Mouse (Mus musculus) CH12.LX (cell line): ENCODE measurements around the gene Lin52. TPM values are rescaled to one million over a fixed set of nuclear protein-coding genes. Genes with fewer than 3 reads are reported as not detected.

Experiments
- DNase-seq: peaks from one replicate; pipeline ENCODE4 v3.0.0-alpha.2; 2013; ENCODE audit errors: extremely low read depth
- H3K27ac ChIP-seq: 2 replicates; pipeline ENCODE4 v1.5.1; 2012; ENCODE audit warnings: low read depth, mild to moderate bottlenecking, control low read depth, moderate library complexity; ENCODE audit not compliant: insufficient read depth
- H3K27me3 ChIP-seq: replicated peaks from 2 replicates; pipeline ENCODE3; 2012; ENCODE audit warnings: inconsistent platforms
- H3K36me3 ChIP-seq, 2 experiments: replicated peaks in 1 of 2; 2 replicates each; pipeline versions ENCODE3 to v1.6.1; 2012; ENCODE audit warnings: inconsistent platforms in 1 of 2, low read length in 1 of 2, mild to moderate bottlenecking in 1 of 2, mixed read lengths in 1 of 2, moderate library complexity in 1 of 2; ENCODE audit not compliant: control insufficient read depth in 1 of 2, insufficient read depth in 1 of 2
- H3K4me1 ChIP-seq, 2 experiments: 2 replicates each; pipeline ENCODE4 v1.6.1; 2012; ENCODE audit warnings: inconsistent platforms in 1 of 2, moderate library complexity in 1 of 2; ENCODE audit not compliant: insufficient read depth in 2 of 2, control insufficient read depth in 1 of 2
- H3K4me2 ChIP-seq: 2 replicates; pipeline ENCODE4 v1.6.1; 2012; ENCODE audit warnings: low read depth, mild to moderate bottlenecking, control low read depth; ENCODE audit not compliant: poor library complexity, insufficient read depth, severe bottlenecking
- H3K4me3 ChIP-seq, 3 experiments: fragments of 150-350 bp in 1 of 3; sonication (generic) in 1 of 3; replicated peaks in 1 of 3; 2 replicates each; pipeline versions ENCODE3 to v1.5.1; 2011 to 2012; ENCODE audit warnings: low read depth in 2 of 3, low read length in 2 of 3, mild to moderate bottlenecking in 2 of 3, moderate library complexity in 2 of 3, control low read depth in 1 of 3, improper control_type of control experiment in 1 of 3, inconsistent platforms in 1 of 3, mixed read lengths in 1 of 3; ENCODE audit not compliant: poor library complexity in 1 of 3
- H3K79me2 ChIP-seq: replicated peaks from 2 replicates; pipeline ENCODE4 v1.6.1; 2012; ENCODE audit warnings: mild to moderate bottlenecking, moderate library complexity; ENCODE audit not compliant: control insufficient read depth, poor library complexity, insufficient read depth, severe bottlenecking; ENCODE audit errors: extremely low read depth
- H3K9ac ChIP-seq: 2 replicates; pipeline ENCODE4 v1.6.1; 2012; ENCODE audit warnings: low read depth, mild to moderate bottlenecking, control low read depth, moderate library complexity; ENCODE audit not compliant: insufficient read depth
- H3K9me3 ChIP-seq: replicated peaks from 2 replicates; pipeline ENCODE3; 2012; ENCODE audit warnings: low read length, inconsistent platforms, mixed read lengths
- CTCF ChIP-seq, 2 experiments: IDR thresholded peaks in 1 of 2; conservative IDR thresholded peaks in 1 of 2; 2 replicates each; pipeline ENCODE4 v1.5.1; 2011 to 2012; ENCODE audit warnings: low read depth in 2 of 2, low read length in 2 of 2, improper control_type of control experiment in 1 of 2, inconsistent platforms in 1 of 2, mild to moderate bottlenecking in 1 of 2, moderate library complexity in 1 of 2
- E2F4 ChIP-seq: IDR thresholded peaks from 2 replicates; pipeline ENCODE4 v1.6.1; 2011; ENCODE audit warnings: low read depth, low read length, improper control_type of control experiment; ENCODE audit not compliant: insufficient replicate concordance
- EP300 ChIP-seq: IDR thresholded peaks from 2 replicates; pipeline ENCODE4 v1.6.1; 2011; ENCODE audit warnings: low read length, improper control_type of control experiment
- GABPA ChIP-seq: IDR thresholded peaks from 2 replicates; pipeline ENCODE4 v1.6.1; 2012; ENCODE audit warnings: low read depth, low read length, improper control_type of control experiment, inconsistent platforms; ENCODE audit not compliant: insufficient replicate concordance
- HCFC1 ChIP-seq: IDR thresholded peaks from 2 replicates; pipeline ENCODE4 v1.6.1; 2012; ENCODE audit warnings: low read depth, mild to moderate bottlenecking, inconsistent platforms, low read length, improper control_type of control experiment
- JUND ChIP-seq: conservative IDR thresholded peaks from 2 replicates; pipeline ENCODE4 v1.6.1; 2011; ENCODE audit warnings: low read depth, low read length, improper control_type of control experiment
- KAT2A ChIP-seq: IDR thresholded peaks from 2 replicates; pipeline ENCODE4 v1.6.1; 2012; ENCODE audit warnings: low read length, improper control_type of control experiment, inconsistent platforms; ENCODE audit not compliant: insufficient replicate concordance
- MAX ChIP-seq: IDR thresholded peaks from 2 replicates; pipeline ENCODE4 v1.6.1; 2011; ENCODE audit warnings: low read length, improper control_type of control experiment
- MYC ChIP-seq: IDR thresholded peaks from 2 replicates; pipeline ENCODE4 v1.6.1; 2011; ENCODE audit warnings: low read depth, mild to moderate bottlenecking, improper control_type of control experiment, low read length
- NELFE ChIP-seq: IDR thresholded peaks from 2 replicates; pipeline ENCODE4 v1.6.1; 2011; ENCODE audit warnings: low read depth, low read length, improper control_type of control experiment
- NRF1 ChIP-seq: IDR thresholded peaks from 2 replicates; pipeline ENCODE4 v1.6.1; 2014; ENCODE audit warnings: low read depth, mild to moderate bottlenecking, inconsistent platforms, low read length, improper control_type of control experiment, moderate library complexity
- POLR2A ChIP-seq: IDR thresholded peaks from 2 replicates; pipeline ENCODE4 v1.6.1; 2011; ENCODE audit warnings: low read depth, mild to moderate bottlenecking, improper control_type of control experiment, low read length
- RAD21 ChIP-seq: IDR thresholded peaks from 2 replicates; pipeline ENCODE4 v1.6.1; 2011; ENCODE audit warnings: low read depth, mild to moderate bottlenecking, low read length, improper control_type of control experiment, moderate library complexity
- RCOR1 ChIP-seq: conservative IDR thresholded peaks from 2 replicates; pipeline ENCODE4 v1.6.1; 2012; ENCODE audit warnings: low read depth, mild to moderate bottlenecking, inconsistent platforms, low read length, improper control_type of control experiment
- SMC3 ChIP-seq: IDR thresholded peaks from 2 replicates; pipeline ENCODE4 v1.6.1; 2011; ENCODE audit warnings: low read depth, low read length, improper control_type of control experiment
- TBP ChIP-seq: conservative IDR thresholded peaks from 2 replicates; pipeline ENCODE4 v1.6.1; 2011; ENCODE audit warnings: low read depth, low read length, improper control_type of control experiment
- TCF12 ChIP-seq: IDR thresholded peaks from 2 replicates; pipeline ENCODE4 v1.6.1; 2014; ENCODE audit warnings: low read depth, mild to moderate bottlenecking, inconsistent platforms, low read length, improper control_type of control experiment
- ZKSCAN1 ChIP-seq: IDR thresholded peaks from 2 replicates; pipeline ENCODE4 v1.6.1; 2012; ENCODE audit warnings: low read depth, inconsistent platforms, low read length, improper control_type of control experiment, borderline replicate concordance
- dilution Hi-C: fragments of 300-500 bp; cut with MboI; formaldehyde crosslinking; loops from 2 replicates; pipeline ENCODE4 v1.14.3; 2020; ENCODE audit warnings: low sequenced_read_pairs; ENCODE audit not compliant: extremely low pct_unique_long_range_greater_than_20kb, extremely low pct_ligation_motif_present
- in situ Hi-C: fragments of 300-500 bp; cut with MboI; formaldehyde crosslinking; loops from 3 replicates; pipeline ENCODE4 v1.14.3; 2019; ENCODE audit warnings: low sequenced_read_pairs, low pct_ligation_motif_present, low pct_unique_long_range_greater_than_20kb, mixed read lengths
- polyA plus RNA-seq: library from polyadenylated mRNA; unstranded; fragments of >175 nt; gene quantifications from 2 replicates; pipeline ENCODE4 v1.2.1, GENCODE M21; 2012; ENCODE audit warnings: low read depth; ENCODE audit not compliant: insufficient read length
- total RNA-seq, 2 experiments: library from RNA; depleted of rRNA; stranded (reverse); fragments of 300-350 nt in 1 of 2; fragments of >200 nt in 1 of 2; gene quantifications; 2 replicates each; pipeline ENCODE4 v1.2.3; 2012 to 2014

Lin52 gene
- total and polyA plus RNA-seq, 3 experiments = 5.9 to 16.2 (median 8.7) TPM

DNA sequence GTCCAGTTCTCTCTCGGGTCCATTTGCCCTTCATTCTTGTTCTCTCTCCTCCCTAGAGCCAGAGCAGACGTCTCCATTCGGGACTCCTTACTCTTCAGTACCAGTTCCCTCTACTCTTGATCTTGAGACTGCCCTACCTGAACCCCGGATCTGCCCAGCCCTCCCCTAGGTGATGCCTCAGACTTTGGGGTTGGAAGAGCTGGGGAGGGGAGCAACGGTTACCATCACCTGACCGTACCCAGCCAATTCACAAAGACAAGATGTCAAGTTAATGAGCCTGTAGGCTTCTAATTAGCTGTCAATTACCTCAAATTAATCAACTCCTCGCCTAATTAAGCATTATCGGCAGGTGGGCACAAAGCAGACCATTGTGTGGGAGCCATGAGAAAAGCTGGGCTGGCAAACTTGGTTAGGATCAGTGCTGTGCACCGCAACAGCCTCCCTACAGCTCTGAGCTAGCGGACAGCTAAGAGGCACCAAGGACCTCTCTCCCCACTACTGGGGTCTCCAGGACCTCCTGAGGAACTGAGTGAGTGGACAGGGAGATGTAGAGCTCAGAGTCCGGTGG is 90.3 kb downstream of the Lin52 start:
- H3K9ac ChIP-seq = no peak overlapping the region
- no peaks in the 10 kb centered on the region for H3K4me1 ChIP-seq
- H3K27me3 ChIP-seq = no peaks in the 10 kb centered on the region
- no peak overlapping the region for H3K27ac ChIP-seq
- no peak overlapping the region for H3K4me3 ChIP-seq
- peaks cover 0 to 8% of the 10 kb centered on the region in 2 experiments for H3K36me3 ChIP-seq
- no peaks in the 10 kb centered on the region for H3K79me2 ChIP-seq
- no peaks in the 10 kb centered on the region for H3K9me3 ChIP-seq
- dilution Hi-C loops (no loop called here), in situ Hi-C loops (no loop called here)
- no peak for DNase-seq
- H3K4me2 ChIP-seq = no peak overlapping the region
- no peak for TF ChIP-seq POLR2A
- TF ChIP-seq ZKSCAN1 = no peak
- no peak for TF ChIP-seq MAX
- no peak for TF ChIP-seq GABPA
- no peak for TF ChIP-seq JUND
- TF ChIP-seq MYC = no peak
- TF ChIP-seq TBP = no peak
- no peak for TF ChIP-seq E2F4
- TF ChIP-seq NRF1 = no peak
- no peak for TF ChIP-seq TCF12
- no peak for TF ChIP-seq RCOR1
- no peak for TF ChIP-seq SMC3
- TF ChIP-seq EP300 = no peak
- TF ChIP-seq HCFC1 = no peak

DNA sequence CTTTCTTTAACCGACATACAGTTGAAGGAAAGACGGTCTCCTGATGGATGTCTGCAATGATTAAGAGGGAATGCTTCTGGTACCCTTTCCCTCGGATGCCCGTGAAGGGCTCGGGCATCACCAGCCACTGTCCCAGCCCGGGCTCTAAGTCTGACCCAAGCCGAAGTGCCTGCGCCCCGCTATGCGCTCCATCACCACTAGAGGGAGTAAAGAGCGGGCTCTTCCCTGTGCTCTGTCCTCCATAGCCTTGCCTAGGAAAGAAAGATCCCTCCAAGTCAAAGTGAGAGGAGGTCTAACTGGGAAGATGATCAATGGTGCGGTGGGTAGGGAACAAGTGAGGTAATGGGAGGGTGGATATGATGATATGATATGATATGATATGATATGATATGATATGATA is 94.8 kb downstream of the Lin52 start:
- TF ChIP-seq RAD21 (peak; percentile 46), NELFE (no peak), KAT2A (no peak), SMC3 (peak; percentile 46), CTCF (conservative IDR thresholded peaks at IDR 0.05 in 1 of 2, IDR thresholded peaks at IDR 0.05 in 1 of 2; ENCODE audit: low read depth in 2 of 2, low read length in 2 of 2) (peak; percentile 83 to 90)
- TF ChIP-seq, all 38 proteins: peak for 3
- DNase-seq = peak; percentile 51
- H3K4me3 ChIP-seq = no peak overlapping the region

More for the DNA sequence above, 94.8 kb downstream of the Lin52 start:
- in situ Hi-C loops = no loop called here
- Histone ChIP-seq H3K4me2 (no peak overlapping the region), H3K79me2 (no peaks in the 10 kb centered on the region), H3K9ac (no peak overlapping the region), H3K4me1 (no peaks in the 10 kb centered on the region), H3K27ac (no peak overlapping the region), H3K9me3 (no peaks in the 10 kb centered on the region), H3K27me3 (no peaks in the 10 kb centered on the region), H3K36me3 (no peaks in the 10 kb centered on the region)
- dilution Hi-C loops = no loop called here
